Mouse (Mus musculus) lung, adult 2 months (tissue): Measurements from ENCODE around the gene Rnf181. TPM values are rescaled to one million over a fixed set of nuclear protein-coding genes. Genes with fewer than 3 reads are reported as not detected.

Source experiments
- DNase-seq: peaks from one replicate; pipeline ENCODE4 v3.0.0; 2022
- H3K4me1 ChIP-seq: fragments of 200-500 bp; 2 replicates; pipeline ENCODE4 v1.6.1; 2011; ENCODE audit warnings: low read length; ENCODE audit not compliant: control insufficient read depth, insufficient read depth
- H3K4me3 ChIP-seq: fragments of 200-500 bp; replicated peaks from 2 replicates; pipeline ENCODE3; 2011; ENCODE audit warnings: low read depth, mild to moderate bottlenecking, control low read depth, low read length; ENCODE audit errors: extremely low read depth
- CTCF ChIP-seq: fragments of 200-500 bp; IDR thresholded peaks from 2 replicates; pipeline ENCODE4 v1.5.1; 2011; ENCODE audit warnings: mild to moderate bottlenecking, low read length, control low read depth; ENCODE audit not compliant: insufficient read depth
- POLR2A ChIP-seq: fragments of 200-500 bp; IDR thresholded peaks from 2 replicates; pipeline ENCODE4 v1.6.1; 2011; ENCODE audit warnings: low read depth, mild to moderate bottlenecking, control low read depth, low read length, borderline replicate concordance; ENCODE audit errors: extremely low read depth
- WGBS: fragments of 180-500 bp; shearing (Covaris S2); methylation state at CpG from one replicate; pipeline ENCODE4 v1.1.7; 2018; 5-methylcytosine and 5-hydroxymethylcytosine counted together
- polyA plus RNA-seq: library from polyadenylated mRNA; depleted of rRNA; stranded (reverse); fragments of >200 nt; gene quantifications from 2 replicates; pipeline ENCODE4 v1.2.3, GENCODE M21; 2012

The Rnf181 gene
- polyA plus RNA-seq, 1 experiment, result 123 TPM

DNA sequence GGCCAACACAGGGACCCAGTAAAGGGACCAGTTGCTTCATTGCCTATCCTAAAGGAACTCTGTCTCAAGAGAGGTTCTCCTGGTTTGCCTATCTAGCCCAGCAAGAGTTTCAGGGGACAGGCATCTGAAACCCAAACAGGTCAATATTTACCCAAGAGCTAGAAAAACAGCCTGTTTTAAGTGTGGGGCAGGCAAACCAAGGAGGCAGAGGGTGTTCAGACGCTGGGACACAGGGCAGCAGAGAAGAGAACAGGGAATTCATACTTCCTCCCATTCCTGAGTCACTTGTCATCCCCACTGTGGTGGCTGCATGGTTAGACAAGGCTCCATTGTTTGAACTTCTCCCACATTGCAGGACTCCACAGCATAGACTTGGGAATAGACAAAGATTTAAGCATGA, 4.8 kb upstream of the Rnf181 start:
- peaks cover 22% of the 10 kb centered on the region for H3K4me1 ChIP-seq
- WGBS, result 27% methylated on average over 1 of the region's 1 CpGs
- no peak overlapping the region for H3K4me3 ChIP-seq
- no peak for DNase-seq
- TF ChIP-seq CTCF, result no peak
- TF ChIP-seq POLR2A, result no peak

DNA sequence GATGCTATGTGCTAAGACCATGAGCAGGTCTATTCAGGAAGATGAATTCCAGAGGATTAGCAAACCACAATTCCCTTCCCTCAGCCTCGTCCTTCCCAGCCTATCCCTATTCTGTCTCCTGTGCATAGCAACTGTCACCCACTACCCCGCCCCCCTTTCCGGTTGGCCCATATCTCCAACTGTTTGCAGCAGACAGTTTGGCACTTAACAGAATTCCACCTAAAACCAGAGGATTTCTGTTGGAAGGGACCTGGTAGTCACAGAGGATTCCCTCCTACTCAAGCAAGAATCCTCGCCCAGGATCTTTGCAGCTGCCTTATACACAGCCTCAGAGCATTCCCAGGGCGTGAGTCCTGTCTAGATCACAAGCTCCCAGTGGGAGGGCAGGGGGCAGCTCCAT, 4.4 kb upstream of the Rnf181 start:
- Histone ChIP-seq H3K4me3 (no peak overlapping the region), H3K4me1 (peaks cover 22% of the 10 kb centered on the region)
- TF ChIP-seq POLR2A (no peak), CTCF (no peak)
- DNase-seq, result no peak
- WGBS, result 51% methylated on average over 5 of the region's 5 CpGs

DNA sequence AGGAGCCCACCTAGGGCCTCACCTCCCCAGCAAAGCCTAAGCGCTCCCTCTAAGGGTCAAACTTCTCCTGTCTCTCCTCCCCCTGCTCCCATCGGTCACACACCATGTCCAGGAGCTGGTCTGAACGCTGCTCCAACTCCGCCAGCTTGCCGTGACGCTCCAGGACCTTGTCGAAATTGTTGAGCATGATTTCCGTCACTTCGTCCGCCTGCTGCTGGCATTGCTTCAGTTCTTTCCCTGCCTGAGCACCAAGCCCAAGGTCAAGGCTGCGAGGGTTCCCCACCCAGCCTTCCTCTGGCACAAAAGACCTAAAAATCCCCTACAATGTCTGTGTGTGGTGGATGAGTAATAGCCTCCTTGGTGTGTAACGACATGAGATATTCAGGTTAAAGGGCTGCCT, 3.3 kb upstream of the Rnf181 start:
- WGBS, result 58% methylated on average over 12 of the region's 12 CpGs
- DNase-seq, result no peak
- Histone ChIP-seq H3K4me3 (no peak overlapping the region), H3K4me1 (peaks cover 22% of the 10 kb centered on the region)
- TF ChIP-seq POLR2A (peak; percentile 21; the same call in 1 of the 2 replicates), CTCF (no peak)

DNA sequence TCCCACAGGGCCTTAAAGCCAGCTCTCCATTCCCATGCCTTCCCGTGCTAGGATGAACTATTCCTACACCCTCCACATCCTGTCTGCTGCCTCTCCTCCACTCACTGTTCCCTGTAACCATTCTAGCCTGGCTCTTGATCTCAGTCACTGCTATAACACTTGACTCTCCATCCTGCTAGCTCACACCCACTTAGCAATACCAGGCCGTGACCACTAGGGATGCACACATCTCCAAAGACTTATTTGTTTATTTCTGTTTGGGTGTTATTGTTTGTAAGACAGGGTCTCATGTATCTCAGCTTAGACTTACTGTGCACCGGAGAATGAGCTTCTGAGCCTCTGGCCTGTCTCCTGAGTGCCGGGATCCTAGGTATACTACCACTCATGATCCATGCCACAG, 2.8 kb upstream of the Rnf181 start:
- DNase-seq, result no peak
- TF ChIP-seq CTCF, result no peak
- no peak for TF ChIP-seq POLR2A
- WGBS, result 62% methylated on average over 4 of the region's 4 CpGs
- Histone ChIP-seq H3K4me1 (peaks cover 22% of the 10 kb centered on the region), H3K4me3 (no peak overlapping the region)

DNA sequence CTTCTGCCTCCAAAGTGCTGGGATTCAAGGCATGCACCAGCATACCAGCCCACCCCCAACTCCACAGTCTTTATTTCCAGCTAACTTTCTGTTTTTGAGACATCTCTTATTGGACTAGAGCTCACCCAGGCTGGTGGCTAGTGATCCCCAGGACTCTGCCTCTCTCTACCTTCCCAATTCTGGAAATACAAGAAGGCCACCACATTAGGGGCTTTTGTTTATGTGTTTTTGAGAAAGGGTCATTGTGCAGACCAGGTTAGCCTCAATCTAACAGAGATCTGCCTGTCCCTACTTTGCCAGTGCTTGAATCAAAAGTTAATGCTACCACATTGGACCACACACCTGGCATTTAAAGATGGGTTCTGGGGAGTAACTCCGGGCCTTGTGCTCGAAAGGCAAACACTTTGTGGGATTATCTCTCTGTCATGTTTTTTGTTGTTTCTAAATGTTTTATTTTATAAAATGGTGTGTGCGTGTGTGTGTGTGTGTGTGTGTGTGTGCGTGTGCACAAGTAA, 761 bp upstream of the Rnf181 start:
- H3K4me1 ChIP-seq, result peaks cover 18% of the 10 kb centered on the region

DNA sequence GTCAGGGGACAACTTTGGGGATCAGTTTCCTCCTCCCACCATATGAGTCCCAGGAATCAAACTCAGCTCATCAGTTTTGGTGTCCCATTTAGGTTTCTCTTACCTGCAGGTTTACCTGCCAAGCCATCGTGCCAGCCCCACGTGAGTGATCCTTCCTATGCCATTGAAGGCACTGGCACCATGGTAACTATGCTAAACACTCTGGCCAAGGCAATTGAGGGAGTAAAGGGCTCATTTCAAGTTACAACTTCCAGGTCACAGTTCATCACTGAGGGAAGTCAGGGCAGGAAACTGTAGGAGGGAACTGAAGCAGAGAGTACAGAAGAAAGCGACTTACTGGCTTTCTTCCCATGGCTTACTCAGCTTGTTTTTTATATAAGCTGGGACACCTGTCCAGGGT, 452 bp downstream of the Rnf181 start:
- no peak for TF ChIP-seq CTCF
- no peak for TF ChIP-seq POLR2A
- H3K4me3 ChIP-seq, result no peak overlapping the region
- DNase-seq, result no peak
- peaks cover 13% of the 10 kb centered on the region for H3K4me1 ChIP-seq
- WGBS, result 46% methylated on average over 3 of the region's 3 CpGs

More for the DNA sequence above, 761 bp upstream of the Rnf181 start:
- 81% methylated on average over 4 of the region's 4 CpGs for WGBS
- H3K4me3 ChIP-seq, result no peak overlapping the region
- TF ChIP-seq CTCF (no peak), POLR2A (no peak)
- no peak for DNase-seq

DNA sequence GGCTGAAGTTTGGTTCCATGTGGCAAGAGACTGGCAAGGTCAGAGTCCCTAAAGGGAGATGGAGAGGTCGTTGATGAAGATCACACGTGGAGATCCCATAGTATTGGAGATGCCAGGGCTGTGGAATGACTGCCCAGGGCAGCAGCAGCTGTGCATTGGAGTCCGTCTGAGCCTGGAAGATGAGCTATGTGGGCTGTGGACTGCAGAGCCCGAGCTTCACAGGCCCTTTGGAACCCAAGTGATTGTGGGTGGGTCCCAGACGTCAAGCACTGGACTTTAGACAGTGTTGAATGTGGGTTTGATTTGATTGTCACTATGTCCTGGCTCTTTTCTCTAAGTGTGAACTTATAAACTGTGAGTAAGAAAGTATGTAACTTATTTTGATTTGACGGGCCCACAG, 1.8 kb downstream of the Rnf181 start:
- DNase-seq, result no peak
- TF ChIP-seq POLR2A, result no peak
- no peak for TF ChIP-seq CTCF
- WGBS, result 66% methylated on average over 6 of the region's 6 CpGs

DNA sequence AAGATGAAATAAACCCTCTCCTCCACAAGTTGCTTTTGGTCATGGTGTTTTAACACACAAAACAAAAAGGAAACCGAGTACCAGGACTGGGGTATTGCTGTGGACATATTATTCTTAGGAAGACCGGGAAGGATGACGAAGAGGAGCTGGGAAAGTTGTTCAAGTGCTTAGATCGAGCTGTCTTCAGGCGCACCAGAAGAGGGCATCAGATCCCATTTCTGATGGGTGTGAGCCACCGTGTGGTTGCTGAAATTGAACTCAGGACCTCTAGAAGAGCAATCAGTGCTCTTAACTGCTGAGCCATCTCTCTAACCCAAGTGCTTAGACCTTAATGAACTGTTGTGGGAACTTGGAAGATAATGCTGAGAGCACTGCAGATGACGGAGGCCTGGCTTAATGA, 2.7 kb downstream of the Rnf181 start:
- no peak for DNase-seq
- peaks cover 8% of the 10 kb centered on the region for H3K4me1 ChIP-seq
- H3K4me3 ChIP-seq, result no peak overlapping the region
- 34% methylated on average over 7 of the region's 7 CpGs for WGBS
- no peak for TF ChIP-seq POLR2A
- TF ChIP-seq CTCF, result peak; percentile 50; the same call in 1 of the 2 replicates

More for the DNA sequence above, 1.8 kb downstream of the Rnf181 start:
- H3K4me3 ChIP-seq, result no peak overlapping the region
- H3K4me1 ChIP-seq, result peaks cover 11% of the 10 kb centered on the region

DNA sequence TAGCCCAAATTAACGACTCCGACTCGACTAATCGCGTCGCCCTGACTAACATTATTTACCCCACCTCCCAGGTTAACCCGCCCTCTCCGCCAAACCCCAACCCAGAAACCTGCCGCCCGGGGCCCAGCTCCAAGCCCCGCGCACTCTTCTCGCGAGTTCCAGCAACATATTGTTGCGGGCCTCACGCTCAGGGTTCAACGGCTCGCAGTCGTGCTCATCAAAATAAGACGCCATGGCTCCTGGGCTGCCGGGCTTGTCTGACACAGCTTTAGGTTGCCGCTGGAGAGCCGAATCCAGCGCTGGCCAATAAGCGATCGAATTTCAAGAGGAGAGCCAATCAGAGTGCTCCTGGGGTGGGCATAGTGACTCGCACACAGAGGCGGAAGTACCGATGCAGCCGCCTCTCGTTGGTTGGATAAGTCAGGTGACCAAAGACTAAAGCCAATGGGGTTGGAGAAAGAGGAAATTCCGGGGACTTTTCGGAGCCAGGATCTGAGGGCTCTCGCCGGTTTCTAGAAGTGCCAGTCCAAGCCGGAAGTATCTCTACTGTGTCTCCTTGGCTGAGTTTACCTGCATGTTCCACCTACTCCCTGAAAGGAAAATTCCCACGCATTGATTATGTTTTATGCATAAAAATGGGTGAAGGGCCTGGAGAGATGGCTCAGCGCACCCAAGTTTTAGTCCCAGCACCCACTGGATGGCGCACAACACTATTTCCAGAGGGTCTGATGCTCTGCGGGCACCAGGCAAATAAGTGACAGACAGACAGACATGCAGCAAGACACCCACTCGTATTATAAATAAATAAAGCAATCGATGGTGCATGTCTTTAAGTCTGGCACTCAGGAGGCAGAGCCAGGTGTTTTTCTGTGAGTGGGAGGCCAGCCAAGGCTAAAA, 4.4 kb downstream of the Rnf181 start:
- peak; percentile 95 for DNase-seq
- H3K4me1 ChIP-seq, result peaks cover 8% of the 10 kb centered on the region
- peak overlapping the region; percentile 75 for H3K4me3 ChIP-seq
- under 1% methylated on average over 42 of the region's 42 CpGs for WGBS
- TF ChIP-seq CTCF, result peak; percentile 19; the same call in 1 of the 2 replicates
- TF ChIP-seq POLR2A, result peak; percentile 83; the same call in 1 of the 2 replicates
